Mouse (Mus musculus) adipocyte (in vitro differentiated cells): Measurements from ENCODE around the gene Tbxas1.
A peak's percentile ranks its signal among the peaks of the same experiment; 100 is the strongest.

ENCODE experiments used
- DNase-seq: peaks from one replicate; pipeline ENCODE4 v3.0.0-alpha.2; 2016; ENCODE audit warnings: low spot score

Tbxas1 gene

GRCm38 (mm10) chr6:38859819-38860218 lies 15.4 kb upstream of the Tbxas1 start:
- no peak for DNase-seq

- no peak for DNase-seq
Observed at GRCm38 (mm10) chr6:38860301-38860700, 14.9 kb upstream of the Tbxas1 start.

GRCm38 (mm10) chr6:38863595-38863994 lies 11.6 kb upstream of the Tbxas1 start:
- DNase-seq, result no peak

- DNase-seq, result no peak
Observed at GRCm38 (mm10) chr6:38865805-38866204, 9.4 kb upstream of the Tbxas1 start.

- DNase-seq, result no peak
Observed at GRCm38 (mm10) chr6:38866357-38866756, 8.8 kb upstream of the Tbxas1 start.

GRCm38 (mm10) chr6:38866761-38867160 lies 8.4 kb upstream of the Tbxas1 start:
- DNase-seq, result no peak

- no peak for DNase-seq
Observed at GRCm38 (mm10) chr6:38867291-38867690, 7.9 kb upstream of the Tbxas1 start.

- DNase-seq, result no peak
Observed at GRCm38 (mm10) chr6:38868974-38869373, 6.2 kb upstream of the Tbxas1 start.

- DNase-seq, result no peak
Observed at GRCm38 (mm10) chr6:38870070-38870469, 5.1 kb upstream of the Tbxas1 start.

GRCm38 (mm10) chr6:38871051-38871450 lies 4.2 kb upstream of the Tbxas1 start:
- no peak for DNase-seq

- no peak for DNase-seq
Observed at GRCm38 (mm10) chr6:38873316-38873715, 1.9 kb upstream of the Tbxas1 start.

GRCm38 (mm10) chr6:38874035-38874434 lies 1.2 kb upstream of the Tbxas1 start:
- peak; percentile 89 for DNase-seq

GRCm38 (mm10) chr6:38874565-38875257 lies 493 bp upstream of the Tbxas1 start:
- DNase-seq, result peak; percentile 73

GRCm38 (mm10) chr6:38876071-38876911 lies 1.1 kb downstream of the Tbxas1 start, which contains the start of gene Hipk2:
Hipk2 (minus strand) TSS chr6:38876165.
- peak; percentile 82 for DNase-seq

GRCm38 (mm10) chr6:38877674-38878073 lies 2.5 kb downstream of the Tbxas1 start:
- DNase-seq, result no peak

- DNase-seq, result peak; percentile 71
Observed at GRCm38 (mm10) chr6:38881468-38881867, 6.3 kb downstream of the Tbxas1 start.

- no peak for DNase-seq
Observed at GRCm38 (mm10) chr6:38881975-38882374, 6.8 kb downstream of the Tbxas1 start.

GRCm38 (mm10) chr6:38882728-38883171 lies 7.5 kb downstream of the Tbxas1 start:
- no peak for DNase-seq

GRCm38 (mm10) chr6:38884482-38884881 lies 9.3 kb downstream of the Tbxas1 start:
- DNase-seq, result no peak

GRCm38 (mm10) chr6:38885132-38885531 lies 9.9 kb downstream of the Tbxas1 start:
- no peak for DNase-seq

GRCm38 (mm10) chr6:38887436-38887835 lies 12.2 kb downstream of the Tbxas1 start:
- no peak for DNase-seq

GRCm38 (mm10) chr6:38889156-38889555 lies 14.0 kb downstream of the Tbxas1 start:
- no peak for DNase-seq

- no peak for DNase-seq
Observed at GRCm38 (mm10) chr6:38892017-38892416, 16.8 kb downstream of the Tbxas1 start.
